Mouse (Mus musculus): Measurements from ENCODE around the gene H2afv. TPM values are rescaled to one million over a fixed set of nuclear protein-coding genes. Genes with fewer than 3 reads are reported as not detected.
"Not testable (repeated sequence)": the region's sequence is repeated elsewhere in the genome, so short reads cannot be mapped to it uniquely, and the experiment has no call there.

H2afv gene
- polyA plus RNA-seq, 1 experiment, result not detected

GRCm38 (mm10) chr11:6474381-6474780, 30.1 kb upstream of the H2afv start:
- H3K27ac ChIP-seq (ENCODE audit: insufficient read depth, low read depth, low read length), result no peak overlapping the region
- H3K4me1 ChIP-seq (ENCODE audit: control insufficient read depth, insufficient read depth, low read length), result no peaks in the 10 kb centered on the region
- WGBS, result 5% methylated on average over 6 of the region's 6 CpGs

GRCm38 (mm10) chr11:6472076-6472475, 27.8 kb upstream of the H2afv start:
- no peaks in the 10 kb centered on the region for H3K4me1 ChIP-seq (ENCODE audit: control insufficient read depth, insufficient read depth, low read length)

More at GRCm38 (mm10) chr11:6474381-6474780, 30.1 kb upstream of the H2afv start:
- peak overlapping the region; percentile 87 for H3K4me3 ChIP-seq (ENCODE audit: insufficient read depth, low read depth, low read length)
- no peak for TF ChIP-seq POLR2A (IDR thresholded peaks at IDR 0.05; ENCODE audit: insufficient read depth, low read depth, low read length)
- TF ChIP-seq CTCF (IDR thresholded peaks at IDR 0.05; ENCODE audit: insufficient read depth, low read depth, low read length), result no peak

GRCm38 (mm10) chr11:6471493-6471892, 27.2 kb upstream of the H2afv start:
- no peaks in the 10 kb centered on the region for H3K4me1 ChIP-seq (ENCODE audit: control insufficient read depth, insufficient read depth, low read length)

More at GRCm38 (mm10) chr11:6472076-6472475, 27.8 kb upstream of the H2afv start:
- TF ChIP-seq POLR2A (IDR thresholded peaks at IDR 0.05; ENCODE audit: insufficient read depth, low read depth, low read length) (no peak), CTCF (IDR thresholded peaks at IDR 0.05; ENCODE audit: insufficient read depth, low read depth, low read length) (no peak)
- Histone ChIP-seq H3K27ac (ENCODE audit: insufficient read depth, low read depth, low read length) (no peak overlapping the region), H3K4me3 (ENCODE audit: insufficient read depth, low read depth, low read length) (no peak overlapping the region)

GRCm38 (mm10) chr11:6471054-6471453, 26.8 kb upstream of the H2afv start:
- no peaks in the 10 kb centered on the region for H3K4me1 ChIP-seq (ENCODE audit: control insufficient read depth, insufficient read depth, low read length)
- 0 out of 2 replicates have a peak overlapping the region, but pooled peaks have one; percentile 6 for H3K27ac ChIP-seq (ENCODE audit: insufficient read depth, low read depth, low read length)
- H3K4me3 ChIP-seq (ENCODE audit: insufficient read depth, low read depth, low read length), result no peak overlapping the region
- 8% methylated on average over 2 of the region's 2 CpGs for WGBS
- TF ChIP-seq CTCF (IDR thresholded peaks at IDR 0.05; ENCODE audit: insufficient read depth, low read depth, low read length), result no peak
- TF ChIP-seq POLR2A (IDR thresholded peaks at IDR 0.05; ENCODE audit: insufficient read depth, low read depth, low read length), result no peak

More at GRCm38 (mm10) chr11:6471493-6471892, 27.2 kb upstream of the H2afv start:
- TF ChIP-seq CTCF (IDR thresholded peaks at IDR 0.05; ENCODE audit: insufficient read depth, low read depth, low read length) (no peak), POLR2A (IDR thresholded peaks at IDR 0.05; ENCODE audit: insufficient read depth, low read depth, low read length) (no peak)
- Histone ChIP-seq H3K27ac (ENCODE audit: insufficient read depth, low read depth, low read length) (0 out of 2 replicates have a peak overlapping the region, but pooled peaks have one; percentile 6), H3K4me3 (ENCODE audit: insufficient read depth, low read depth, low read length) (no peak overlapping the region)
- 2% methylated on average over 1 of the region's 1 CpGs for WGBS

- TF ChIP-seq POLR2A (IDR thresholded peaks at IDR 0.05; ENCODE audit: insufficient read depth, low read depth, low read length) (no peak), CTCF (IDR thresholded peaks at IDR 0.05; ENCODE audit: insufficient read depth, low read depth, low read length) (no peak)
- H3K4me1 ChIP-seq (ENCODE audit: control insufficient read depth, insufficient read depth, low read length), result no peaks in the 10 kb centered on the region
- H3K27ac ChIP-seq (ENCODE audit: insufficient read depth, low read depth, low read length), result no peak overlapping the region
- WGBS, result 25% methylated on average over 2 of the region's 2 CpGs
- no peak overlapping the region for H3K4me3 ChIP-seq (ENCODE audit: insufficient read depth, low read depth, low read length)
Observed at GRCm38 (mm10) chr11:6468541-6468940, 24.3 kb upstream of the H2afv start.

- no peak overlapping the region for H3K4me3 ChIP-seq (ENCODE audit: insufficient read depth, low read depth, low read length)
- 17% methylated on average over 4 of the region's 4 CpGs for WGBS
- no peak overlapping the region for H3K27ac ChIP-seq (ENCODE audit: insufficient read depth, low read depth, low read length)
- TF ChIP-seq CTCF (IDR thresholded peaks at IDR 0.05; ENCODE audit: insufficient read depth, low read depth, low read length) (no peak), POLR2A (IDR thresholded peaks at IDR 0.05; ENCODE audit: insufficient read depth, low read depth, low read length) (no peak)
- no peaks in the 10 kb centered on the region for H3K4me1 ChIP-seq (ENCODE audit: control insufficient read depth, insufficient read depth, low read length)
Observed at GRCm38 (mm10) chr11:6465122-6465521, 20.9 kb upstream of the H2afv start.

- H3K4me1 ChIP-seq (ENCODE audit: control insufficient read depth, insufficient read depth, low read length), result no peaks in the 10 kb centered on the region
- WGBS, result 91% methylated on average over 6 of the region's 6 CpGs
Observed at GRCm38 (mm10) chr11:6463159-6463837, 19.1 kb upstream of the H2afv start.

GRCm38 (mm10) chr11:6456083-6456482, 11.8 kb upstream of the H2afv start:
- 75% methylated on average over 6 of the region's 6 CpGs for WGBS
- Histone ChIP-seq H3K27ac (ENCODE audit: insufficient read depth, low read depth, low read length) (no peak overlapping the region), H3K4me3 (ENCODE audit: insufficient read depth, low read depth, low read length) (no peak overlapping the region)

More at GRCm38 (mm10) chr11:6463159-6463837, 19.1 kb upstream of the H2afv start:
- no peak overlapping the region for H3K27ac ChIP-seq (ENCODE audit: insufficient read depth, low read depth, low read length)
- TF ChIP-seq POLR2A (IDR thresholded peaks at IDR 0.05; ENCODE audit: insufficient read depth, low read depth, low read length) (no peak), CTCF (IDR thresholded peaks at IDR 0.05; ENCODE audit: insufficient read depth, low read depth, low read length) (no peak)
- H3K4me3 ChIP-seq (ENCODE audit: insufficient read depth, low read depth, low read length), result no peak overlapping the region

GRCm38 (mm10) chr11:6448155-6448554, 3.9 kb upstream of the H2afv start:
- not testable (repeated sequence) for H3K4me1 ChIP-seq (ENCODE audit: control insufficient read depth, insufficient read depth, low read length); H3K27ac ChIP-seq (ENCODE audit: insufficient read depth, low read depth, low read length); H3K4me3 ChIP-seq (ENCODE audit: insufficient read depth, low read depth, low read length)
- WGBS, result 91% methylated on average over 5 of the region's 5 CpGs

More at GRCm38 (mm10) chr11:6456083-6456482, 11.8 kb upstream of the H2afv start:
- TF ChIP-seq CTCF (IDR thresholded peaks at IDR 0.05; ENCODE audit: insufficient read depth, low read depth, low read length) (no peak), POLR2A (IDR thresholded peaks at IDR 0.05; ENCODE audit: insufficient read depth, low read depth, low read length) (no peak)
- H3K4me1 ChIP-seq (ENCODE audit: control insufficient read depth, insufficient read depth, low read length), result no peaks in the 10 kb centered on the region

Data from olfactory bulb, adult 2 months (tissue).